Mouse (Mus musculus) embryo, embryonic 11.5 days (tissue): ENCODE measurements around the gene Irak3.
"Not testable (repeated sequence)": the region's sequence is repeated elsewhere in the genome, so short reads cannot be mapped to it uniquely, and the experiment has no call there.

Experiments
- DNase-seq: peaks from one replicate; pipeline ENCODE4 v3.0.0-alpha.2; 2012; ENCODE audit warnings: low read depth, low spot score

The Irak3 gene

DNA sequence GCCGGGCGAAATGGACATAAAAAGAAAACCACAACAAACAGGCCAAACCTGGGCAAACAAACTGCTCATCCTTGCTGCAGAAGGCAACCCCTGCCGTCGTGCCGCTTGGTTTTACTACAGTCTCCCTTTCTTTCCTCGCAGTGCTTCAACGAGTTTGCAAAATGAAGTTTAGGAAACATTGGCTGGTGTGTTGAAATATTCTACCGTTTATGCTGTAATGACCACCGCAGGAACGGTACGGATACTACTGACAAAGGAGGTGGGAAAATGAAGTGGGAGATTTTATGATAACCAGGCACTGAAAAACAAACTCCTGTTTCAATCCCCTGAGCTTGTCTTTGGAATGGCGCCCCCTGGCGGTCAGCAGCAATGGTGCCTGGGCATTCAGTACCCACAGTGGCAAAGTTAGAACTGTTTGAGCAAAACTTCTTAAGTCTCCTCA, at the start of gene Irak3:
Gene Irak3 (minus strand): TSS at position 170 of the 442 bp plus-strand sequence.
- DNase-seq = peak; percentile 74

DNA sequence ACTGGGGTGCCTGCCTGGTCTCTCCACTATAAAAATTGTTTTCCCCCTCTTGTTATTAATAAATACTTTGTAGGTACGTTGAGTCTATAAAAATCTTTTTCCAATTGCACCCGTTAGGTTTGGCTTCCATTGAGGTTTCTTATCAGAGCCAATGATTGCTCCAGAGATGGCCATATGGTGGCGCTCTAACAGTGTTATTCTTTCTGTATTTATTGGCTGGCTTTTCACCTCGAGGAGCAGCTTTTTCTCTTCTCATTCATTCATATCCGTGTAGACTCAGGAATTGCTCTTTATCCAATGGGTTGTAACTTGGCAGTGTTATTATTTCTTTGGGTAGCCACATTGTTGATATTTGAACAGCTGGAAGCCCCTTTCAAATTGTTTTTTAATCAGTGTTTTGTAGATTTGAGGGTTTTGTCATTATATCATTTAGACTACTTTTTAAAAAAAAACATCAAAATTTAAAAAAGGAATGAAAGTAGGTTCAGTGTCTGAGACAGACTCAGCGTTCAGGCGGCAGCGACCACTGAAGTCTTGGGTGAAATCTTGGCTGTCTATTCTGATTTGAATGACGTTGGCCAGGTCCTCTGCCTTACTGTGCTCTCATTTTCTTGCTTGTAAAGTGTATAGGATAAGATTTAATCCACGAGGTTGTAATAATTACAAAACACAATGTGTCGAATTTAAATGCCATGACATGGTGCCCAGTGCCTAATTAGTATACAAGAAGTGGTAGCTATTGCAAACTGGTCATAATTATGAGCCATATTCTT, 49.2 kb upstream of the Irak3 start:
- no peak for DNase-seq

DNA sequence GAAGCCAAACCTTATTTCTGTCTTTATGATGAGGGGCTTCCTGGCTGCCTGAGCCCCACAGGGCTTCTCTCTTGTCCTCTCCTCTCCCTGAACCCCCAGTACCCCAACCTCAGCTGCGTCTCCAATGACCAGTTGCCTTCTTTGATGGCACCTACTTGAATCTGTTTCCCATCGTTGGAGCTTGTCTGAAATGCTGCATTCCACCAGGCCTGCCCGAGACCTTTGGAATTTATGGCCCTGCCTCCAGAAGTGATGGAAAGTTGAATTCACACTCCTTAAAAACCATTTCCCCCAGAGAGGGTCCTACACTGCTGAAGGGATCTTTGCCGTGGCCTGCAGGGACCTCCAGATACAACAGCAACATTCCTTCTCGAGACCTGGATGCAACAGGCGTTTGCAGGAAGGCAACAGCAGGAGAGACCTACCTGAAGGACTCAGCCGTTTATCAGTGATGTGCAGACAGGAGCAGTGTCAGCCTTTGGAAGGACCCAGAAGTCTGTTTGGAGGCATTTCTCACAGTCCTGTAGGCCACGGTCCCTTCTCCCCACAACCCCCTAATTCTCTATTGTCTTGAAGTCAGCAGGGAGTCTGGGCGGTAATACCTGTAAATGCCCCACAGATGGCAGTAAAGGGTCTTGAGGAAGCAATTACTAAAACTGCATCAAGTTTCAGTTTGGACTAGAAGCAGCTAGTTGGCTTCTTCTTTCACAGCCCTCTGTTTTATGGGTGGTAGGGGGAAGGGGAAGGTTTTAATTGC, 45.2 kb upstream of the Irak3 start:
- DNase-seq = peak; percentile 76

DNA sequence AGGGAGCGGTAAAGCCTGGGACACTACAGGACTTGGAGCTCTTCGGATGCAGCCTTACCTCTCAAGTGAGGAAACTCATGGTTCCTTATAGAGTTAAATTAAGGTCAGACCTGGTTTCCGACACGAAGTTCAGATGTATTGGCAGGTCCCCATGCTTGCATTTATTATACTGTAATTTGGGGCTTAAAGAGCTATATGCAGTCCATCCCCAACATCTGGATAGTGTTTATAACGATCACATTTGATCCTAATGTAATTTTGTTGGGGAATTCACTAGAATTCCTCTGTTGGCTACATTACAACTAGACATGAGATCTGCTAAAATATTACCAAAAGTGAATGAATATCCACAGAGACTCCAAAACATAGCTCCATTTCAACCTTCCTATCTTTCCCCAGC, 43.8 kb upstream of the Irak3 start:
- no peak for DNase-seq

DNA sequence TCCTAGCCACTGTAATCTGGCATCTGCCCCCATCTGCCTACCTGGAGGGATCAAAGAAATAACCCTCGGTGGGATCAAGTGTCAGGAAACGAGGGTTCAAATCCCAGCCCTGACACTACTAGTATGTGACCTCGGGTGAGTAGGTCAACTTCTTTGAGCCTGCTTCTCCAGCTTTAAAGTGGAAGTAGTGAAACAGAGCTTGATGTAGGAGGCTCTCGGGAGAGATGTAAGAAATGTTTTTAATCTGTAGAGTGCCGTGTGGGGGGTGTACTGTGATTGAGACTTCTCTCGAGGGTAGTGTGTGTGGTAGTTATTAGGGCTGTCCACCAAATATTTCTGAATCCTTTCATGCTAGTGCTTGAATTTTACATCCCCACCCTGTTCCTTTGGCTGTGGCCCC, 40.5 kb upstream of the Irak3 start:
- DNase-seq = no peak

DNA sequence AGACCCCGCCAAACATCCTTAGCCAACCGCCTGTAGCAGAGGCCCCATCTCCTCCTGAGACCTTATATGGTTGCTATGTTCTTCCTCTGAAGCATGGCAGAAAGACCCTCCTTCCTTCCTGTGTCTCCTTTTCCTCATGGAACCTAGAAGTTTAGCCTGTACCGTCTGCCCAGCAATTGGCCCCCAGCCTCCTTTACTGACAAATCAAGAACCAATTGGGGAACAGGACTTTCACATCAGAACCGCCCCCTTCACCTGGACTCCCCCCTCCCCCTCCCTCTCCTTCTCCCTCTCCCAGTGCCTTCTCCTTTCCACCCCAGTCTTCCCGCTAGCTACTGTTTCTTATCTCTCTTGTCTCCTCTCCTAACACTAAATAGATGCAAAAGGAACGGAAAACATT, 37.5 kb upstream of the Irak3 start:
- no peak for DNase-seq

DNA sequence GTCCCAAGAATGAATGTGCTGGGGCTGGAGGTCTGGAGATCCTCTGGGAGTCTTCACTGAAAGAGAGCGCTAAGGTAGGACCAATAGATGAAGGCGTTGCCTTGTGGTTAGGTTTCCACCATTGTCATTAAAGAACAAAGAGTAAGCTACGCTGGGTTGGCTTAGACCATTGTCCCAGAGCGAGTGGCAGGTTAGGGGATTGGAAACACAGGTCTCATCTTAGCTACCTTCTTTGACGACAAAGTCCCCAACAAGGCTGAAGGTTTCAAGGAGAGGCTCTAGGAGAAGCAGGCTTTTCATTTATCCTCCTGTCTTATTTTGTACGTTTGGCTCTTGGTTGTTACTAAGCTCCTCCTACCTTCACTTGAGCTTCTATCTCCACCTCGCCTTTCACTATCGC, 36.3 kb upstream of the Irak3 start:
- DNase-seq = no peak

DNA sequence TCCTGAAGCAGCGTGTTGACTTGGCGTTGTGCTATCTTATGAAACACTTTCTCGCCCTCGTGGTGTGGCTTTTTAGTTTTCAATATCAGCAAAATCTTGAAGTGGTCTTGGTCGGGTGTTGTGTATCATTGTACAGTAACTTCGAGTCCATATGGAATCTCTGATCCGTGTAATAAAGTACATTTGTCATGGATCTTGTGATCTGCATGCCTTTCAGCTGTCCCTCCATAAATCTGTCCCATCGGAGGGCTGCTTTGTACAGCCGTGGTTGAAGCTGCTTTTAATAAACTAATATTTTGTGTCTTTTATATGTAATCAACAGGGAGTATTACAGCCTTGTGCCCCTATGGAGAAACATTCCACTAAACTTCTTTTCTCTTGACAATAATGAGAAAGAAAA, 34.9 kb upstream of the Irak3 start:
- no peak for DNase-seq

DNA sequence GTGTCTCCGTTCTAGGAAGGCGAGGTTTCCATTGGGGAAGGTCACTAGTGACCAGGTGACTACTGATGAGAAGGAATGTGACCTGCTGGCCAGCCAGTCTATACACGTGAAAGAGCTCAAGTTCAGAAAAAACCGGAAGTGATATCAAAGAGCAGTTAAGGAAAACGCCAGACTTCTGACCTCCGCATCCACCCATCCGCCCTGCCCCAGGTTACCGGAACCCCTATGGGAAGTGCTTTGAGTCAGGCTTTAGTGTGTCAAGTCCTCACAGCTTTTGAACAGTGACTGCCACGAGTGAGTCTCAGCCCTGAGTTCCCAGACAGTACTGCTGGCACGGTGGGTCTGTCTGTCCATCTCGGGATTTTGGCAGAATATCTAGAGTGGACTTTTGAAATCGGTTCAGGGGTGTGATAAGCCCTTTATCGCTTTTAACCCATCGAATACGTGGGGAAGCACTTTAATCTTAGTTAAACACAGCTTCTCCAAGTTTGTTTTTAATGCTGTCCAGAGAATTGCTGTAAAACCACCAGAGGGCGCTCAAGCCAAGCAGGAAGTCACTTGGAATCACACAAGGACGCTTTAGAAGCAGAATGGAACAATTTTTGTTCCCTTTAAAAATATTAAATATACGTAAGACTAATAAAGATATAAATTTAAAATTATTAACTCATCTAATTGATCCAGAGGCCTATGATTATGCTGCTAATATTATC, 31.9 kb upstream of the Irak3 start:
- DNase-seq = peak; percentile 62

DNA sequence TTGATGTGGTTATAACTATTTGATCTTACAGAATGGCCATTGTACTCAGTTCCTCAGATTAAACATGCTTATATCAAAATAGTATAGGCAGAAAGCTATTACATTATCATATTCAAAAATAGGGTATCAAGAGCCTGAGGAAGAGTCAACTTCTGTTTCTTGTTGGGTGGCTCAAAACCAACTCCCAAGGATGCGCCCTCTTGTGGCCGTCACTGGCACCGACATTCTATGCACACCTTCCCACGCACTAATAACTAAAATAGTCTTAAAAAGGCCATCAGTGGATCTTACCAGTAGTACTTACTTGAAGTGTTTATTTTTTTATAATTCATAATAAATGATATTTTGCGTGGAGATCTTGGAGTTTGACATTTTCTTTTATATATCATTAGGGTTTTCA, 29.8 kb upstream of the Irak3 start:
- DNase-seq = no peak

DNA sequence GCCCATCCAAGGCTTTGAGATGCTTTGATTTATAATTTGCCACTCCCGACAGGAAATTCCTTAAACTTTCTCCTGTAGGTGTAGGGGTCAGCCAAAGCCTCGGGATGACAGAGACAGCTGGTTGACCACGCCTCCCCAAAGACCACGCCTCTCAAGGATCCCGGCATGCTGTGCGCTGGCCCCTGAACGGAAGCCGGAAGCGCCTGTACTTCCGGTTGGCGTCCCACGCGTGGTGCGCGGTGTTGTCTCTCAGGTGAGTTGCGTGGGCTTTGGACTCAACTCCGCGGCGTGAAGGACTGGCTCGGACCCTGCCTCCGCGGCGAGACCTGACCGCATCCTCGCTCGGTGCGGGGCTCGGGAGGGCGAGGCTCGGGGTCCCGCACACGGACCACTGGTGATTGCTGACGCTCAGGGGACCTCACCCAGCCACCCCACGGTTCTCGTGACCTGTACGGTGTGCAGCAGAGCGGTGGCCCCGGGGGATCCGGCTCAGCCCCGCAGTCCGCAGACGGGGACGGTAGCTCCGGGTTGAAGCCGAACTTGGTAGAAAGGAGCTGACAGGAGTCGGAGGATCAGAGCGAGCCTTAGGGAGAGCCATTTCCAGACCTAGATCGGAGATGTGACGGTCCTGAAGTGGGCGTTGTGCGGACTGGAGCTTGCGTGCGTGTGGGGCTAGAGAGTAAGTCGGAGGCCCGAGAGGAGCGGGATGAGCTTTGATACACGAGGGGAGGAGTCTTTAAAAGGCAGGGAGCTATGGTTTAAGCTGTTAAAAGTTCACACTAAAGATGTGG, 25.1 kb upstream of the Irak3 start, which contains the start of gene Llph:
Gene Llph (plus strand): TSS at position 200 of the 791 bp plus-strand sequence.
- peak; percentile 71 for DNase-seq

DNA sequence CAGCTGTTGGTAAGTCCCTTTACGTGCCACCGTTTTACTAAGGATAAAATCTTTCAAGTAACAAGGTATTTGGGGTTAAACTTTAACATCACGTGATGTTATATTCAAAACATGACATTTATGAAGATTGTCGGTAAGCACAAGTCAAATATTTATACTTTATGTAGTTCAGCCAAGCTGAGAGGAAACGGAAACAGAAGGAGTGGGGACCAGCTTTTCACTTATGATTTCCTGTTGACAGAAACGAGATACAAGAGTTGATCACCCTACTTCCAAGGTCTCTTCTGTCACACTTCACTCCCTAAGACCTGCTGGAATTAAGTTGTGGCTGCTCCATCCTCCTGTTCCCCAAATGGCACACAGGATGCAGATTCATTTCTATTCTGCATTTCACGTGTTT, 18.8 kb upstream of the Irak3 start:
- no peak for DNase-seq

DNA sequence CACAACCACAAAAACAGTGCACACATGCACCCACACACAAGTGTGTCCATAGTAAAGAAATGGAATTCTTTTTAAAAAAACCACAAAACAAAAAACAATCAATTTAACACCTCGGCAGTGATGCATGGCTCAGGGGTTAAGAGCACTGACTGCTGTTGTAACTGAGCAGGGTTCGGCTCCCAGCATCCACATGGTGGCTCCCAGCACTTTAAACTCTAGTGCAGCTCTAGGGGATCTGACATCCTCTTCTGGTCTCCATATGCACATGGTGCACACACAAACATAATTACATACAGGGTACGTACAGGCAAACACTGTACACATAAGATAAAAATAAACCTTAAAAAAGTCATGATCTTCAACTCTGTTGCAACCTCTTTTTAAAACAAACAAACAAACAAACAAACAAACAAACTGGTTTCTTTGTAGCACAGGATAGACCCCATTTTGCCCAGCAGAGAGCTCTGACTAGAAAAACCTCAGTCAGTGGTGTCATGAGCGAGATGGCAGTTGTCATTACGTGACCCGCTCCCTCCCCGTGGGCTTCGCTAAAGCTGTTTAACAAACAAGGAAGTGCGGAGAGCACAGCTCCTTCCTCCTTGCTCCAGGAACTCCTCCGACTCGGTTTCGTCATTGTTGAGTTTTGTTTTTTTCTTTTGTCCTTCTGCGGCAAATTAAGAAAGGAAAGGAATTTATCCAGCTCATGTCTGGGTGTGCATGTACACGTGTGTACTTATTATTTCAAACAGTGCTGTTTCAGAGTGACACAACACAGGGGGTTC, 17.8 kb upstream of the Irak3 start:
- no peak for DNase-seq

DNA sequence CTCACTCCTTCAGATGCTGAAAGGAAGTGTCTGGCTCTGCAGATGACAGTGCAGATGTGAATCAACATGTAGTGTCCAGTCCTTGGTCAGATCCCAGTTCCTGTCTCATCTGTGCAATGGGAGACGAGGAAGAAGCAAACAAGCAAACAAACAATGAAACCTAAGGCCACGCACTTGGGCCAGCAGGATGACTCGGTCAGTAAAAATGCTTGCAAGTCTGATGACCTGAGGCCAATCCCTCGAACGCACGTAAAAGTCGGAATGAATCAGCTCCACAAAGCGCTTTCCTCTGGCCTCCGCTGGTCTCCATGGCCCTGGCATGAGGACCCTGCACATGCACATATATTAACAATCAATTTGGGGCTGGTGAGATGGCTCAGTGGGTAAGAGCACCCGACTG, 17.1 kb upstream of the Irak3 start:
- DNase-seq = no peak

DNA sequence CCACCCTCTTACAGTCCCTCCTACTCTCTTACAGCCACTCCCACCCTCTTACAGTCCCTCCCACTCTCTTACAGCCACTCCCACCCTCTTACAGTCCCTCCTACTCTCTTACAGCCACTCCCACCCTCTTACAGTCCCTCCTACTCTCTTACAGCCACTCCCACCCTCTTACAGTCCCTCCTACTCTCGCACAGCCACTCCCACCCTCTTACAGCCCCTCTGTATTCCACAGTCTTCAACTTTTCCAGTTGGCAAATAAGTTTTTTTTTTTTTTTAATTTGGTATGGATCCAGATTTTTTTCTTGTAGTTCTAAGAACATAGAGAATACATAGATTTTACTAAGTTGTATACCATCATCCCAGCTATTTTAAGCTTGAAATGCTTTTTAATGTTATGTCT, 15.2 kb upstream of the Irak3 start:
- not testable (repeated sequence) for DNase-seq

DNA sequence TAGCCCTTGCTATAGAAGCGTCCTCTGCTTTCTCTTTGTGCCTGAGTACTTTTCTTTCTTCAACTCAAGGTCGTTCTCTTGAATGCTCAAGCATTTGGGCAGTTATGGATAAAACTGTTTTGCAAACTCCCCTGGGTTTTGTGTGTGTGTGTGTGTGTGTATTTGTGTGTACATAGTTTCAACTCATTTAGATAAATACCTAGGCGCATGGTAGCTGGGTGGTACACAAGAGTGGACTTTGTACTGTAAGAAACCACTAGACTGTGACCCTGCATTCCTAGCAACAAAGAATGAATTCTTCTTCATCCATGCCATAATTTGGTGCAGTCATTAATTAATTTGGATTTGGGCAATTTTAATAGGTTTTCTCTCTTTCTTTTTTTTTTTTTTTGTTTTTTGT, 8.2 kb upstream of the Irak3 start:
- DNase-seq = no peak

DNA sequence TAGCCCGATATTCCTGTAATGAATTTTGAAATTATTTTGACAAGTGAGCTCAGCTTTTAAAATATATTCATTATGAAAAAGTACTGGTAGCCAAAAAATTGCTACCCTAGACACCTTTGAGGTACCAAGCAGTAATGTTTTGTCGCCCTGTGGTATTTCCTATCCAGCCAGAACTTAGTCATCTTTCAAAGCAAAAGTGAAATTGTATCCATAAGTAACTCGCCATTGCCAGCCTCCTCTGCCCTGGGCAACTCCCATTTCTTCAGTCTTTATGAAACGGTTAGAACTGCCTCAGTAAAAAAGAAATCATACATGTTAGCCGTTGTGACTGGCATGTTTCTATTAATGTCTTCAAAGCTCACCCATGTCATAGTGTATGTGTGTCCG, 7.6 kb upstream of the Irak3 start:
- DNase-seq = no peak

DNA sequence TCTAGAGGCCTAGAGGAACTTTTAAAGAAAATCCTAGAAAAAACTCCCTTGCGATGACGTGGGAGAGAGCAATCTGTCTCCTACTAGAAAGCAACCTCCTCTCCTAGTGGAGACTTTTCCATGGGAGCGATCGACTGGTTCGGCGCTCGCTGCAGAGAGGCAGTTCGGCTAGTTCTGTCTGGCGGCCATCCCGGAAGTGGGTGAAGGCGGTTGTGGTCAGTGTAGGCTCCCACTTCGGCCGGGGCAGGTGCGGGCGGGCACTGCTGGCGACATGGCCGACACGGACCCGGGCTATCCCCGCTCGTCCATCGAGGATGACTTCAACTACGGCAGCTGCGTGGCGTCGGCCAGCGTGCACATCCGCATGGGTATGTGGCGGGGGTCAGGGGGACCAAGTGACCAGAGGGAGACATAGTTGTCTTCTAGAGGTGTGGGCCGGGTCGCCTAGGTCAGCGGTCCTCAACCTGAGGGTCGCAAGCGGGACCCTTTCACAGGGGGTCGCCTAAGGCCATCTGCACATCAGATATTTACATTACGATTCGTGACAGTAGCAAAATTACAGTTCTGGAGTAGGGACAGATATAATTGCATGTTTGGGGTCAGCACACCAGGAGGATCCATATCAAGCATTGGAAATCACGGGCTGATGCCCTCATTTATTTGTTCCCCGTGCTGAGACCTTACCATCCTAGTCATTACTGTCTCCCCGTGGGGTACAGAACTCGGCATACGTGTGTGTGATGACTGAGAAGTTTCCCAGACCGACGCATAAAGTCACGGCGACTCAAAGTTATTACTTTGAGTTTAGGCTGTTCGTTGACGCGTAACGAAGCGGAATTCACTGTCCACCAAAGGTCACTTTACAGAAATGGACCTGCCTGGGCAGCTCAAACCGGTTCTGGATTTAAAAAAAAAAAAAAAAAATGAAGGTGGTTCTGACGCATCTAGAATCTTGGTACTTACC, 6.9 kb upstream of the Irak3 start:
- DNase-seq = peak; percentile 71

DNA sequence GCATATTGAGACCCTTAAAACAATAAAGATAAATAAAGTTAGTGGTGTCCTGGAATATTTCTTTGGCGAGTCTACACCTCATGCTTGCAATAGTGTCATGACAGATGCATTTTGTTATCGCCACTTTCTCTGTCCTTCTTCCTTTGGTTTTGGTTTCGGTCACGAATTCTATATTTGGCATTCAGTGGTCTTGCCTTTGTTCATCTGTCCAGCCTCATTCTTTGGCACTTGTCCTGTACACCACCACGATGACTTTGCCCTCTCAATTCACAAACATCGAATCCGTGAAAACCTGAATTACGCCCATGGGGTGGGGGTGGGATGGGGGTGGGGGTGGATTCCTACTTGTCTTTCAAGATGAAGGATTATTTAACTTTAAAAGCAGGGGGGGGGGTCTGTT, 6.1 kb upstream of the Irak3 start:
- no peak for DNase-seq
